Mouse (Mus musculus) heart, adult 18-20 months (tissue): ENCODE measurements around the gene Becn1. TPM values are rescaled to one million over a fixed set of nuclear protein-coding genes. Genes with fewer than 3 reads are reported as not detected.
A peak's percentile ranks its signal among the peaks of the same experiment; 100 is the strongest.
"Not testable (repeated sequence)": the region's sequence is repeated elsewhere in the genome, so short reads cannot be mapped to it uniquely, and the experiment has no call there.

Experiments
- DNase-seq, 2 experiments: peaks; one replicate each; pipeline ENCODE4 v3.0.0; 2021 to 2022; ENCODE audit warnings: mixed read lengths in 1 of 2
- long read RNA-seq, 2 experiments: library from polyadenylated mRNA; stranded (forward); transcript quantifications; one replicate each; pipeline ENCODE4 v2.0.0; 2021
- total RNA-seq, 2 experiments: library from RNA; stranded (reverse); gene quantifications; 2 replicates each; pipeline ENCODE4 v1.2.3; 2021

Becn1 gene
- 10 to 100 TPM; 85.4 to 96.5 TPM for total RNA-seq
- long read RNA-seq, experiment 1, full-length matches to known transcripts: 77 of 87 reads
- long read RNA-seq, experiment 1, partial matches to known transcripts: 3 of 87 reads
- long read RNA-seq, experiment 1, other reads (novel, unspliced or antisense): 7 of 87 reads
- long read RNA-seq, experiment 2, full-length matches to known transcripts: 31 of 34 reads
- long read RNA-seq, experiment 2, partial matches to known transcripts: 2 of 34 reads
- long read RNA-seq, experiment 2, other reads (novel, unspliced or antisense): 1 of 34 reads

GRCm38 (mm10) chr11:101302004-101302798 is at the start of gene Becn1:
TSS of gene Becn1 (minus strand) at chr11:101302286.
- peak; percentile 96 to 99 for DNase-seq

- DNase-seq: no peak
Measured at GRCm38 (mm10) chr11:101351721-101352111, 49.6 kb upstream of the Becn1 start.

GRCm38 (mm10) chr11:101351100-101351720 is 49.1 kb upstream of the Becn1 start:
- no peak for DNase-seq

- no peak for DNase-seq
Measured at GRCm38 (mm10) chr11:101349216-101349615, 47.1 kb upstream of the Becn1 start.

GRCm38 (mm10) chr11:101348774-101349173 is 46.7 kb upstream of the Becn1 start:
- no peak for DNase-seq

GRCm38 (mm10) chr11:101347083-101347775 is 45.1 kb upstream of the Becn1 start:
- no peak for DNase-seq

GRCm38 (mm10) chr11:101338123-101338760 is 36.2 kb upstream of the Becn1 start:
- no peak for DNase-seq

GRCm38 (mm10) chr11:101335685-101336084 is 33.6 kb upstream of the Becn1 start:
- DNase-seq: no peak

- no peak for DNase-seq
Measured at GRCm38 (mm10) chr11:101334516-101334915, 32.4 kb upstream of the Becn1 start.

GRCm38 (mm10) chr11:101334023-101334422 is 31.9 kb upstream of the Becn1 start:
- DNase-seq: no peak

GRCm38 (mm10) chr11:101332537-101332936 is 30.5 kb upstream of the Becn1 start:
- DNase-seq: peak; percentile 52 to 63

- DNase-seq: not testable (repeated sequence)
Measured at GRCm38 (mm10) chr11:101330961-101331360, 28.9 kb upstream of the Becn1 start.

GRCm38 (mm10) chr11:101330371-101330924 is 28.4 kb upstream of the Becn1 start, which contains the start of gene Aoc3:
TSS of gene Aoc3 (plus strand) at chr11:101330605.
- DNase-seq: peak; percentile 57 to 64

- DNase-seq: peak; percentile 59 to 65
Measured at GRCm38 (mm10) chr11:101328941-101329635, 27.0 kb upstream of the Becn1 start.

- no peak for DNase-seq
Measured at GRCm38 (mm10) chr11:101327311-101327710, 25.2 kb upstream of the Becn1 start.

- no peak for DNase-seq
Measured at GRCm38 (mm10) chr11:101326147-101326546, 24.1 kb upstream of the Becn1 start.

GRCm38 (mm10) chr11:101325201-101325600 is 23.1 kb upstream of the Becn1 start:
- DNase-seq: not testable (repeated sequence)

GRCm38 (mm10) chr11:101324763-101325162 is 22.7 kb upstream of the Becn1 start, which contains the start of gene Aoc2:
TSS of gene Aoc2 (plus strand) at chr11:101325063.
- DNase-seq: no peak

GRCm38 (mm10) chr11:101323609-101324008 is 21.5 kb upstream of the Becn1 start:
- DNase-seq: peak; percentile 67 to 86

- DNase-seq: no peak
Measured at GRCm38 (mm10) chr11:101316501-101316917, 14.4 kb upstream of the Becn1 start.
